Mouse (Mus musculus): ENCODE measurements around the gene Dnajc25. TPM values are rescaled to one million over a fixed set of nuclear protein-coding genes. Genes with fewer than 3 reads are reported as not detected.

The Dnajc25 gene
- polyA plus RNA-seq, 1 experiment from 2014 or later = 16.9 TPM

GRCm38 (mm10) chr4:59009696-59010095 lies 14.8 kb downstream of the Dnajc25 start:
- ATAC-seq (ENCODE audit: insufficient number of reproducible peaks, insufficient read depth, low FRiP score, low read depth) = no peak

GRCm38 (mm10) chr4:59011446-59011845 lies 16.6 kb downstream of the Dnajc25 start:
- H3K9ac ChIP-seq (replicated peaks; ENCODE audit: low read depth, low read length) = no peak overlapping the region

More at GRCm38 (mm10) chr4:59009696-59010095, 14.8 kb downstream of the Dnajc25 start:
- Histone ChIP-seq H3K27me3 (ENCODE audit: control insufficient read depth, insufficient read depth, low read length) (no peaks in the 10 kb centered on the region), H3K36me3 (ENCODE audit: control insufficient read depth, insufficient read depth, low read length) (no peaks in the 10 kb centered on the region), H3K4me1 (ENCODE audit: control insufficient read depth, insufficient read depth, low read length) (peaks cover 7% of the 10 kb centered on the region; the same call in 1 of the 2 replicates), H3K9me3 (ENCODE audit: control insufficient read depth, low read depth, low read length) (no peaks in the 10 kb centered on the region), H3K4me3 (ENCODE audit: low read depth, low read length) (no peak overlapping the region), H3K4me2 (replicated peaks; ENCODE audit: low read depth, low read length) (no peak overlapping the region), H3K27ac (ENCODE audit: low read length) (no peak overlapping the region), H3K9ac (replicated peaks; ENCODE audit: low read depth, low read length) (no peak overlapping the region)
- WGBS = 76% methylated on average over 4 of the region's 4 CpGs

GRCm38 (mm10) chr4:59015181-59015580 lies 20.3 kb downstream of the Dnajc25 start:
- Histone ChIP-seq H3K4me2 (replicated peaks; ENCODE audit: low read depth, low read length) (no peak overlapping the region), H3K9ac (replicated peaks; ENCODE audit: low read depth, low read length) (no peak overlapping the region), H3K4me3 (ENCODE audit: low read depth, low read length) (no peak overlapping the region), H3K9me3 (ENCODE audit: control insufficient read depth, low read depth, low read length) (no peaks in the 10 kb centered on the region), H3K27ac (ENCODE audit: low read length) (no peak overlapping the region), H3K4me1 (ENCODE audit: control insufficient read depth, insufficient read depth, low read length) (no peaks in the 10 kb centered on the region), H3K36me3 (ENCODE audit: control insufficient read depth, insufficient read depth, low read length) (peaks cover 20% of the 10 kb centered on the region), H3K27me3 (ENCODE audit: control insufficient read depth, insufficient read depth, low read length) (no peaks in the 10 kb centered on the region)
- WGBS = 92% methylated on average over 3 of the region's 3 CpGs
- ATAC-seq (ENCODE audit: insufficient number of reproducible peaks, insufficient read depth, low FRiP score, low read depth) = no peak

More at GRCm38 (mm10) chr4:59011446-59011845, 16.6 kb downstream of the Dnajc25 start:
- no peaks in the 10 kb centered on the region for H3K4me1 ChIP-seq (ENCODE audit: control insufficient read depth, insufficient read depth, low read length)
- WGBS = 74% methylated on average over 3 of the region's 3 CpGs
- H3K36me3 ChIP-seq (ENCODE audit: control insufficient read depth, insufficient read depth, low read length) = no peaks in the 10 kb centered on the region
- no peaks in the 10 kb centered on the region for H3K27me3 ChIP-seq (ENCODE audit: control insufficient read depth, insufficient read depth, low read length)
- no peak overlapping the region for H3K4me3 ChIP-seq (ENCODE audit: low read depth, low read length)
- no peak for ATAC-seq (ENCODE audit: insufficient number of reproducible peaks, insufficient read depth, low FRiP score, low read depth)
- no peaks in the 10 kb centered on the region for H3K9me3 ChIP-seq (ENCODE audit: control insufficient read depth, low read depth, low read length)
- no peak overlapping the region for H3K27ac ChIP-seq (ENCODE audit: low read length)
- H3K4me2 ChIP-seq (replicated peaks; ENCODE audit: low read depth, low read length) = no peak overlapping the region

- Histone ChIP-seq H3K9ac (replicated peaks; ENCODE audit: low read depth, low read length) (no peak overlapping the region), H3K27me3 (ENCODE audit: control insufficient read depth, insufficient read depth, low read length) (no peaks in the 10 kb centered on the region), H3K4me1 (ENCODE audit: control insufficient read depth, insufficient read depth, low read length) (no peaks in the 10 kb centered on the region), H3K27ac (ENCODE audit: low read length) (no peak overlapping the region), H3K4me3 (ENCODE audit: low read depth, low read length) (no peak overlapping the region), H3K36me3 (ENCODE audit: control insufficient read depth, insufficient read depth, low read length) (peaks cover 23% of the 10 kb centered on the region), H3K4me2 (replicated peaks; ENCODE audit: low read depth, low read length) (no peak overlapping the region), H3K9me3 (ENCODE audit: control insufficient read depth, low read depth, low read length) (no peaks in the 10 kb centered on the region)
- WGBS = 92% methylated on average over 2 of the region's 2 CpGs
- no peak for ATAC-seq (ENCODE audit: insufficient number of reproducible peaks, insufficient read depth, low FRiP score, low read depth)
These were observed 22.1 kb downstream of the Dnajc25 start for GRCm38 (mm10) chr4:59016922-59017321.

GRCm38 (mm10) chr4:59034325-59034917 lies 39.6 kb downstream of the Dnajc25 start:
- H3K4me3 ChIP-seq (ENCODE audit: low read depth, low read length) = peak overlapping the region; percentile 79
- no peak overlapping the region for H3K9ac ChIP-seq (replicated peaks; ENCODE audit: low read depth, low read length)
- H3K27ac ChIP-seq (ENCODE audit: low read length) = no peak overlapping the region
- no peak for ATAC-seq (ENCODE audit: insufficient number of reproducible peaks, insufficient read depth, low FRiP score, low read depth)
- no peaks in the 10 kb centered on the region for H3K36me3 ChIP-seq (ENCODE audit: control insufficient read depth, insufficient read depth, low read length)
- H3K27me3 ChIP-seq (ENCODE audit: control insufficient read depth, insufficient read depth, low read length) = no peaks in the 10 kb centered on the region
- H3K4me2 ChIP-seq (replicated peaks; ENCODE audit: low read depth, low read length) = peak overlapping the region; percentile 55
- 84% methylated on average over 10 of the region's 10 CpGs for WGBS
- 0 out of 2 replicates have a peak, but pooled peaks cover 3% of the 10 kb centered on the region for H3K4me1 ChIP-seq (ENCODE audit: control insufficient read depth, insufficient read depth, low read length)
- H3K9me3 ChIP-seq (ENCODE audit: control insufficient read depth, low read depth, low read length) = no peaks in the 10 kb centered on the region

GRCm38 (mm10) chr4:59034918-59035785 lies 40.3 kb downstream of the Dnajc25 start, which contains the start of gene Gng10:
Gene Gng10 (plus strand): TSS chr4:59035088.
- 0 out of 2 replicates have a peak, but pooled peaks cover 3% of the 10 kb centered on the region for H3K4me1 ChIP-seq (ENCODE audit: control insufficient read depth, insufficient read depth, low read length)
- peak within 1 kb of the TSS; percentile 79 for H3K4me3 ChIP-seq (ENCODE audit: low read depth, low read length)
- peak within 1 kb of the TSS; percentile 39; the same call in 1 of the 2 replicates for H3K27ac ChIP-seq (ENCODE audit: low read length)
- H3K4me2 ChIP-seq (replicated peaks; ENCODE audit: low read depth, low read length) = peak within 1 kb of the TSS; percentile 55
- 16% methylated on average over 69 of the region's 76 CpGs for WGBS
- ATAC-seq (ENCODE audit: insufficient number of reproducible peaks, insufficient read depth, low FRiP score, low read depth) = peak; percentile 89
- H3K36me3 ChIP-seq (ENCODE audit: control insufficient read depth, insufficient read depth, low read length) = 0 out of 2 replicates have a peak, but pooled peaks cover 3% of the 10 kb centered on the region
- no peaks in the 10 kb centered on the region for H3K9me3 ChIP-seq (ENCODE audit: control insufficient read depth, low read depth, low read length)
- peak within 1 kb of the TSS; percentile 79 for H3K9ac ChIP-seq (replicated peaks; ENCODE audit: low read depth, low read length)
- no peaks in the 10 kb centered on the region for H3K27me3 ChIP-seq (ENCODE audit: control insufficient read depth, insufficient read depth, low read length)

GRCm38 (mm10) chr4:59035786-59036350 lies 41.0 kb downstream of the Dnajc25 start:
- peak overlapping the region; percentile 79 for H3K4me3 ChIP-seq (ENCODE audit: low read depth, low read length)
- 0 out of 2 replicates have a peak, but pooled peaks cover 3% of the 10 kb centered on the region for H3K4me1 ChIP-seq (ENCODE audit: control insufficient read depth, insufficient read depth, low read length)
- H3K36me3 ChIP-seq (ENCODE audit: control insufficient read depth, insufficient read depth, low read length) = 0 out of 2 replicates have a peak, but pooled peaks cover 7% of the 10 kb centered on the region
- peak overlapping the region; percentile 79 for H3K9ac ChIP-seq (replicated peaks; ENCODE audit: low read depth, low read length)
- no peak overlapping the region for H3K27ac ChIP-seq (ENCODE audit: low read length)
- no peaks in the 10 kb centered on the region for H3K27me3 ChIP-seq (ENCODE audit: control insufficient read depth, insufficient read depth, low read length)
- H3K4me2 ChIP-seq (replicated peaks; ENCODE audit: low read depth, low read length) = peak overlapping the region; percentile 55
- no peak for ATAC-seq (ENCODE audit: insufficient number of reproducible peaks, insufficient read depth, low FRiP score, low read depth)
- WGBS = 70% methylated on average over 18 of the region's 18 CpGs
- H3K9me3 ChIP-seq (ENCODE audit: control insufficient read depth, low read depth, low read length) = no peaks in the 10 kb centered on the region

GRCm38 (mm10) chr4:59036490-59037127 lies 41.7 kb downstream of the Dnajc25 start:
- H3K27me3 ChIP-seq (ENCODE audit: control insufficient read depth, insufficient read depth, low read length) = no peaks in the 10 kb centered on the region
- H3K36me3 ChIP-seq (ENCODE audit: control insufficient read depth, insufficient read depth, low read length) = peaks cover 7% of the 10 kb centered on the region; the same call in 1 of the 2 replicates
- H3K27ac ChIP-seq (ENCODE audit: low read length) = no peak overlapping the region
- H3K4me2 ChIP-seq (replicated peaks; ENCODE audit: low read depth, low read length) = no peak overlapping the region
- no peaks in the 10 kb centered on the region for H3K9me3 ChIP-seq (ENCODE audit: control insufficient read depth, low read depth, low read length)
- H3K9ac ChIP-seq (replicated peaks; ENCODE audit: low read depth, low read length) = no peak overlapping the region
- WGBS = 52% methylated on average over 13 of the region's 13 CpGs
- H3K4me3 ChIP-seq (ENCODE audit: low read depth, low read length) = no peak overlapping the region
- peak; percentile 15; the same call in 1 of the 2 replicates for ATAC-seq (ENCODE audit: insufficient number of reproducible peaks, insufficient read depth, low FRiP score, low read depth)
- 0 out of 2 replicates have a peak, but pooled peaks cover 3% of the 10 kb centered on the region for H3K4me1 ChIP-seq (ENCODE audit: control insufficient read depth, insufficient read depth, low read length)
